Mouse (Mus musculus) layer of hippocampus, adult 9-11 months (tissue): ENCODE results near the gene Olfr933.
A peak's percentile ranks its signal among the peaks of the same experiment; 100 is the strongest.

ENCODE experiments used
- DNase-seq: peaks from one replicate; pipeline ENCODE4 v3.0.0; 2022

Gene Olfr933

DNA sequence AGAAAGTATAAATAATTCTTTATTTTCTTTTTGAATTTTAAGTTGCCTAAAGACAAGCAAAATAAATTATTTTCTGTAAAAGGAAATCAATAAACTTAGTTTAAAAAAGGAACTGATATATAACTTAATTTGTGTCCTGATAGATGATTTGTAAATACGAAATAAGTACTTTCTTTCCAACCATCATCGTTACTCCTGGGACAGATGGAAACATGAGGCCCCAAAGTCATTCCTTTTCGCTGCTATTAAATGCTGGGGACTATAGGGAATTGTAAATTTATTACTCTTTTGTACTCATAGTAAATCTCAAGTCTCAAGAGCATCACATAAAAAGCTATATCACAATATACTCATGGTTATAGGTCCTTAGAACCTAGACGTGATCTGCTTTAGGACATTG is at the start of gene Olfr933:
Olfr933 (plus strand) TSS at position 301 of the 400 bp plus-strand sequence.
- DNase-seq = no peak

DNA sequence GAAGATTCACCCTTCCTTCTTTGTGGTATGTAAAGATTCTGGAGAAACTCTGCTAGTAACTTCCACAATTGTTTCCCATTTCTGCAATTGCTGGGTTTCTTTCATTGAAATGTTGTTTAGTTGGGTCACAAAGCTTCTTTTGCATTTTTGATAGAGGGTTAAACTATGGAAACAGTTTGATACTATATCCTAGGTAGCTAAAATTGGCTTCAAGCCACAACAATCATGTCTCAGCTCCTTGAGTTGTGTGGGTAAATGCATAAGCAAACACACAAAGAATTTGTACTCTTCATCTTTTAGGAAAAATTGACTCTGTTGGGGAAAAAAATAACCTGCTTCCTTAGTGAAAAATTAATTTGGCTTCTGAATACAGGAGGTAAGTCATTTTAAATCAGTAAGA is 42.6 kb upstream of the Olfr933 start, which contains the start of gene Olfr930:
Olfr930 (plus strand) TSS at position 301 of the 400 bp plus-strand sequence.
- DNase-seq = no peak

DNA sequence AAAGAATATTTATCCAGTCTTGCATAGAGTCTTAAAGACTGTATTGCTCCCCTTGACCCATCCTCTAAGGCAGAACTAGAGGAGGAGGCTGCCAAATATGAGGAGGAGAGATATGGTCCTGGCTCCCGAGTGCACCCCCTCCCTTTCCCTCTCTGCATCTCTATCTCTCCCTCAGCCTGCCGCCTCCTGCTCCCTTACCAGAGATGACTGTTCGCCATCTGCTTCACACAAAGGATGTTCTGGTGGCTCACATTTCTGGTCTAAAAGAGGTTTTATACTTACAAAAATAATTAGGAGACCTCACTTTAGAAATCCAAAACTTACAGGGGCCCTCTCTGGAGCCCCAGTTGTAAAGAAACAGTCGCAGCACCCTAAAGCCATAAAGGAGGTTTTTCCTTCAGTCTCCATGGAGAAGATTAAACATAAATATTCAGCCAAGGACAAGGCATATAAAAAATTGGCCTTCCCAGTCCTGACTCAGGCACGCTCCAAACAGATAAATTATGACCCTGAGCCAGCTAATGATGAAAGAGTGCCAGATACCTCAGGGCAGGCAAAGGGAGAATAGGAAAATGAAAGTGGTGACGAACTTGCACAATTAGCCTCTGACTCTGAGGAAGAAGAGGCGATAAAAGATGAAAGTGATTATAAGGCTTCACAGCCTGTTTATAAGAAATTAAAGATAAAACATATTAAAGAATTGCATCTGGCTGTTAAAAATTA is 18.6 kb upstream of the Olfr933 start:
- peak; percentile 34 for DNase-seq

DNA sequence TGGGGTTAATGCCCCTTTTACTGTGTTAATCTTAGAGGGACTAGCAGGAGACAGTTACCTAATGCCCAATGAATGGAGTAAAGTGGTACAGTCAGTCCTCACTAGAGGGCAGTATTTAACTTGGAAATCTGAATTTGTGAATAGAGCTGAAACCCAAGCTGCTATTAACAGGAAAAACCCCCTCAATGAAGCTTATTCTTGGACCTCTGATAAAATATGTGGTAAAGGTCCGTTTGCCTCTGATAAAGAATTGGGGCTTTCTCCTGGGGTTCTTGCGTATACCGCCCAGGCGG is 18.0 kb upstream of the Olfr933 start:
- DNase-seq = no peak

DNA sequence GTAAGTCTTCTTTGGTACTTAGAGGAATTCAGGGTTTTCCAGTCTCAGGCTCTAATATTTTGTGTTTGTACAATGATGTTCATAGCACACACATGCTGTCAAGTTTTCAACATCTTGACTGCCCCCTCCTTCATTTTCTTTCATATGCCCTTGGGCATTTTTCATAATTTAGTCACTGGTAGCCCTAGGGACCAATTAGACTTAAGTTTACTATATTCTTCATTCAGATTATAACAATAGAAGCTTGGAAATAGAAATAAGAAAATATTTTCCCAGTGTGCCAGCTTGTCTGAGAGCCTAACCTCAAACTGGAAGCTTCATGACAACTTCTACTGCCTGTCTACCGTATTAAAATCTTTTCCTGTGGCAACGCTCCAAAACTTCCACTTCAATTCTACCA is 16.1 kb downstream of the Olfr933 start, which contains the start of gene Olfr934:
Olfr934 (minus strand) TSS at position 101 of the 400 bp plus-strand sequence.
- DNase-seq = no peak

DNA sequence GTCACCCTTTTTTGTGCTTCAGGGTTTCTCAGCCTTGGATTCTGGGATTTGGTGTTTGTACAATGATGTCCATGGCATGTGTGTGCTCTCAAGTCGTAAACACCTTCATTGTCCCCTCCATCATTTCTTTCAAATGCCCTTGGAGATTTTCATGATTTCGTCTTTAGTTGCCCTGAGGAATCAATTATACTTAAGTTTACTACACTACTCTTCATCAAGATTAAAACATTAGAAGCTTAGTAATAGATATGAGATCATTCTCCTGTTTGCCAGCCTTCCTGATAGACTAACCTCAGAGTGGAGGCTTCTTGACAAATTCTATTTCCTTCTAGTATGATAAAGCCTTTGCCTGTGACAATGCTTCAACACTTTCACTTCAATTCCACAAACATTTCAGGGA is 27.5 kb downstream of the Olfr933 start, which contains the start of gene Olfr935:
Olfr935 (minus strand) TSS at position 101 of the 400 bp plus-strand sequence.
- no peak for DNase-seq

DNA sequence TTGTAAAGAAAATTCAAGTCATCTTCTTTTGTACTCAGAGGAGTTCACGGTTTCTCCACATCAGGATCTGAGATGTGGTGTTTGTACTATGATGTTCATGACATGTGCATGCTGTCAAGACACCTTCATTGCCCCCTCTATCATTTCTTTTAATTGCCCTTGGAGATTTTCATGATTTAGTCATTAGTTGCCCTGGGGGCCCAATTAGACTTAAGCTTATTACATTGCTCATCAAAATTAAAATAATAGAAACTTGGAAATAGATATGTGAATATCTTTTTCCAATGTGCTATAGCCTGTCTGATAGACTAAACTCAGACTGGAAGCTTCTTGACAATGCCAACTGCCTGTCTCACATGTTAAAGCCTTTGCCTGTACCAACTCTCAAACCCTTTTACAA is 51.2 kb downstream of the Olfr933 start, which contains the start of gene Olfr146:
Olfr146 (minus strand) TSS at position 101 of the 400 bp plus-strand sequence.
- DNase-seq = no peak
